Mouse (Mus musculus): Measurements from ENCODE around the gene Rab20. TPM values are rescaled to one million over a fixed set of nuclear protein-coding genes. Genes with fewer than 3 reads are reported as not detected.
"Not testable (repeated sequence)": the region's sequence is repeated elsewhere in the genome, so short reads cannot be mapped to it uniquely, and the experiment has no call there.

Gene Rab20
- polyA plus RNA-seq, 1 experiment from 2014 or later: 1.0 TPM

GRCm38 (mm10) chr8:11508880-11509279, 30.4 kb upstream of the Rab20 start:
- Histone ChIP-seq H3K9me3 (replicated peaks; ENCODE audit: control insufficient read depth, low read length) (no peaks in the 10 kb centered on the region), H3K4me3 (ENCODE audit: low read depth, low read length) (no peak overlapping the region), H3K4me2 (ENCODE audit: low read length) (no peak overlapping the region), H3K4me1 (ENCODE audit: control insufficient read depth, insufficient read depth, low read length) (no peaks in the 10 kb centered on the region), H3K9ac (ENCODE audit: low read length) (no peak overlapping the region), H3K27ac (ENCODE audit: low read depth, low read length) (no peak overlapping the region), H3K27me3 (replicated peaks; ENCODE audit: control insufficient read depth, insufficient read depth, low read length) (no peaks in the 10 kb centered on the region), H3K36me3 (ENCODE audit: control insufficient read depth, insufficient read depth, low read length) (peaks cover 96% of the 10 kb centered on the region)
- DNase-seq (ENCODE audit: low spot score): no peak
- no peak for ATAC-seq
- WGBS: 84% methylated on average over 10 of the region's 10 CpGs

- Histone ChIP-seq H3K9ac (ENCODE audit: low read length) (no peak overlapping the region), H3K27ac (ENCODE audit: low read depth, low read length) (no peak overlapping the region), H3K27me3 (replicated peaks; ENCODE audit: control insufficient read depth, insufficient read depth, low read length) (no peaks in the 10 kb centered on the region), H3K36me3 (ENCODE audit: control insufficient read depth, insufficient read depth, low read length) (peaks cover 94% of the 10 kb centered on the region), H3K9me3 (replicated peaks; ENCODE audit: control insufficient read depth, low read length) (no peaks in the 10 kb centered on the region), H3K4me3 (ENCODE audit: low read depth, low read length) (no peak overlapping the region), H3K4me1 (ENCODE audit: control insufficient read depth, insufficient read depth, low read length) (no peaks in the 10 kb centered on the region), H3K4me2 (ENCODE audit: low read length) (no peak overlapping the region)
- ATAC-seq (no peak), DNase-seq (ENCODE audit: low spot score) (peak; percentile 56)
- WGBS: 76% methylated on average over 6 of the region's 6 CpGs
Observed at GRCm38 (mm10) chr8:11506802-11507201, 28.3 kb upstream of the Rab20 start.

- H3K4me1 ChIP-seq (ENCODE audit: control insufficient read depth, insufficient read depth, low read length): no peaks in the 10 kb centered on the region
- no peak overlapping the region for H3K4me3 ChIP-seq (ENCODE audit: low read depth, low read length)
- no peak overlapping the region for H3K9ac ChIP-seq (ENCODE audit: low read length)
- no peak overlapping the region for H3K27ac ChIP-seq (ENCODE audit: low read depth, low read length)
- ATAC-seq: no peak
- WGBS: 81% methylated on average over 14 of the region's 14 CpGs
- H3K9me3 ChIP-seq (replicated peaks; ENCODE audit: control insufficient read depth, low read length): no peaks in the 10 kb centered on the region
- DNase-seq (ENCODE audit: low spot score): no peak
- no peaks in the 10 kb centered on the region for H3K27me3 ChIP-seq (replicated peaks; ENCODE audit: control insufficient read depth, insufficient read depth, low read length)
- peaks cover 90% of the 10 kb centered on the region for H3K36me3 ChIP-seq (ENCODE audit: control insufficient read depth, insufficient read depth, low read length)
- no peak overlapping the region for H3K4me2 ChIP-seq (ENCODE audit: low read length)
Observed at GRCm38 (mm10) chr8:11506074-11506473, 27.6 kb upstream of the Rab20 start.

GRCm38 (mm10) chr8:11503476-11504232, 25.1 kb upstream of the Rab20 start:
- DNase-seq (ENCODE audit: low spot score) (no peak), ATAC-seq (no peak)
- Histone ChIP-seq H3K4me1 (ENCODE audit: control insufficient read depth, insufficient read depth, low read length) (no peaks in the 10 kb centered on the region; the same call in 1 of the 2 replicates), H3K27me3 (replicated peaks; ENCODE audit: control insufficient read depth, insufficient read depth, low read length) (no peaks in the 10 kb centered on the region), H3K9ac (ENCODE audit: low read length) (no peak overlapping the region), H3K4me2 (ENCODE audit: low read length) (no peak overlapping the region), H3K27ac (ENCODE audit: low read depth, low read length) (no peak overlapping the region), H3K36me3 (ENCODE audit: control insufficient read depth, insufficient read depth, low read length) (peaks cover 67% of the 10 kb centered on the region), H3K9me3 (replicated peaks; ENCODE audit: control insufficient read depth, low read length) (no peaks in the 10 kb centered on the region), H3K4me3 (ENCODE audit: low read depth, low read length) (no peak overlapping the region)
- WGBS: 90% methylated on average over 13 of the region's 13 CpGs

GRCm38 (mm10) chr8:11498786-11499485, 20.4 kb upstream of the Rab20 start:
- no peak for ATAC-seq
- Histone ChIP-seq H3K9me3 (replicated peaks; ENCODE audit: control insufficient read depth, low read length) (no peaks in the 10 kb centered on the region), H3K27ac (ENCODE audit: low read depth, low read length) (no peak overlapping the region), H3K4me2 (ENCODE audit: low read length) (no peak overlapping the region), H3K27me3 (replicated peaks; ENCODE audit: control insufficient read depth, insufficient read depth, low read length) (no peaks in the 10 kb centered on the region), H3K36me3 (ENCODE audit: control insufficient read depth, insufficient read depth, low read length) (peaks cover 22% of the 10 kb centered on the region), H3K9ac (ENCODE audit: low read length) (no peak overlapping the region), H3K4me3 (ENCODE audit: low read depth, low read length) (no peak overlapping the region), H3K4me1 (ENCODE audit: control insufficient read depth, insufficient read depth, low read length) (peaks cover 11% of the 10 kb centered on the region)
- WGBS: 93% methylated on average over 4 of the region's 4 CpGs
- no peak for DNase-seq (ENCODE audit: low spot score)

GRCm38 (mm10) chr8:11498281-11498680, 19.8 kb upstream of the Rab20 start:
- H3K36me3 ChIP-seq (ENCODE audit: control insufficient read depth, insufficient read depth, low read length): peaks cover 16% of the 10 kb centered on the region
- ATAC-seq (no peak), DNase-seq (ENCODE audit: low spot score) (no peak)
- H3K27me3 ChIP-seq (replicated peaks; ENCODE audit: control insufficient read depth, insufficient read depth, low read length): no peaks in the 10 kb centered on the region
- H3K9ac ChIP-seq (ENCODE audit: low read length): no peak overlapping the region
- H3K4me3 ChIP-seq (ENCODE audit: low read depth, low read length): peak overlapping the region; percentile 73
- H3K4me1 ChIP-seq (ENCODE audit: control insufficient read depth, insufficient read depth, low read length): peaks cover 11% of the 10 kb centered on the region
- 83% methylated on average over 12 of the region's 12 CpGs for WGBS
- H3K4me2 ChIP-seq (ENCODE audit: low read length): peak overlapping the region; percentile 63
- H3K9me3 ChIP-seq (replicated peaks; ENCODE audit: control insufficient read depth, low read length): no peaks in the 10 kb centered on the region
- H3K27ac ChIP-seq (ENCODE audit: low read depth, low read length): no peak overlapping the region

- Histone ChIP-seq H3K9ac (ENCODE audit: low read length) (peak within 1 kb of the TSS; percentile 82), H3K4me3 (ENCODE audit: low read depth, low read length) (peak within 1 kb of the TSS; percentile 73), H3K9me3 (replicated peaks; ENCODE audit: control insufficient read depth, low read length) (no peaks in the 10 kb centered on the region), H3K4me1 (ENCODE audit: control insufficient read depth, insufficient read depth, low read length) (peaks cover 11% of the 10 kb centered on the region), H3K4me2 (ENCODE audit: low read length) (peak within 1 kb of the TSS; percentile 75), H3K27ac (ENCODE audit: low read depth, low read length) (peak within 1 kb of the TSS; percentile 79), H3K36me3 (ENCODE audit: control insufficient read depth, insufficient read depth, low read length) (peaks cover 6% of the 10 kb centered on the region; the same call in 1 of the 2 replicates), H3K27me3 (replicated peaks; ENCODE audit: control insufficient read depth, insufficient read depth, low read length) (no peaks in the 10 kb centered on the region)
- ATAC-seq (peak; percentile 98), DNase-seq (ENCODE audit: low spot score) (peak; percentile 95)
- WGBS: 3% methylated on average over 73 of the region's 73 CpGs
Observed at GRCm38 (mm10) chr8:11497017-11497990, 18.8 kb upstream of the Rab20 start, which contains the start of gene Naxd. Gene Naxd, plus strand, starts transcription at chr8:11497506.

- not testable (repeated sequence) for H3K4me2 ChIP-seq (ENCODE audit: low read length); H3K9me3 ChIP-seq (replicated peaks; ENCODE audit: control insufficient read depth, low read length); H3K36me3 ChIP-seq (ENCODE audit: control insufficient read depth, insufficient read depth, low read length); H3K27me3 ChIP-seq (replicated peaks; ENCODE audit: control insufficient read depth, insufficient read depth, low read length); DNase-seq (ENCODE audit: low spot score); H3K4me1 ChIP-seq (ENCODE audit: control insufficient read depth, insufficient read depth, low read length); H3K9ac ChIP-seq (ENCODE audit: low read length); H3K4me3 ChIP-seq (ENCODE audit: low read depth, low read length); ATAC-seq; H3K27ac ChIP-seq (ENCODE audit: low read depth, low read length)
- WGBS: 89% methylated on average over 2 of the region's 2 CpGs
Observed at GRCm38 (mm10) chr8:11492340-11492739, 13.8 kb upstream of the Rab20 start.

Measured in forebrain, embryonic 14.5 days (tissue).